Mouse (Mus musculus) cerebellum, postnatal 4 days (tissue): Measurements from ENCODE around the gene Rnf187.
A peak's percentile ranks its signal among the peaks of the same experiment; 100 is the strongest.

Source experiments
- DNase-seq, 2 experiments: peaks; one replicate each; pipeline ENCODE4 v3.0.0; 2022; ENCODE audit warnings: low spot score in 2 of 2, mixed read lengths in 1 of 2

Gene Rnf187

GRCm38 (mm10) chr11:58903511-58904409 is 35.0 kb downstream of the Rnf187 start, which contains the start of gene Zfp39:
Gene Zfp39, minus strand, starts transcription at chr11:58904225.
- DNase-seq: peak; percentile 92 to 98

DNA sequence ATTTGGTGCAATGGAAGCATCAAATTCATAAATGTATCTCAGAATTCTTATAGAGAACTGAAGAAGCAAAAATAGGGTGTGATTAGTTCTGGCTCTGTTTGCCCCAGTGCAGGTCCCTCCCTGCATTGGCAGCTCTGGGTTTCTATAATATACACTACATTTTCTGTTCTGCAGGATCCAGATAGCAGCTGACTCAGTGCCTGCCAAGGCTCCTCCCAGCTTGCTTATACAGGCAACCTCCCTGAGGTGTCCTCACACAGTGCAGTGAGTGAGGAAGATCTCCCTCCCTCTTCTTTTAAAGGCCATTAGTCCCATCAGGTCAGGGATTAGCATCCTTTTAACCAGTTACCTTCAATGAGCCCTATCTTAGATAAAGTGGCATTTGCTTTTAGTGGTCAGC is 37.6 kb downstream of the Rnf187 start:
- no peak for DNase-seq

DNA sequence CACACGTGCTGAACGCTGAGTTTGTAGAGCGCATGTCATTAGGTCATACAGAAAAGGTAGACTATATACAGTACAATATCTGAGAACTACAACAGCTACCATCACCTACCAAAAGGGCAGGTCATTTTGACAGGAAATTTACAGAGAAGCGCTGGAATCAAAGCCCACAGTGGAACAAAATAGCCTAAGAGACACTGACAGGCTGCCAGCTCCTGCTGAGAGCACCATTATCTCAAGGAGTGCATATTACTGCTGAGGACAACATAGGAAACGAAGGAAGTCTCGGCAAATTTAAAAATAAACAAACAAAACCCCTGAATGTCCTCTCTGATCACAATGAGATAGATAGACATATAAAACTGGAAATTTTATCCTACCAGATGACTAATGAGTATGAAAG is 41.2 kb downstream of the Rnf187 start:
- DNase-seq: no peak

GRCm38 (mm10) chr11:58894456-58894855 is 44.3 kb downstream of the Rnf187 start:
- no peak for DNase-seq

- no peak for DNase-seq
Measured at GRCm38 (mm10) chr11:58890511-58890910, 48.2 kb downstream of the Rnf187 start.

- DNase-seq: no peak
Measured at GRCm38 (mm10) chr11:58883756-58884155, 55.0 kb downstream of the Rnf187 start.
